Mouse (Mus musculus) naive thymus-derived CD4-positive, alpha-beta T cell, adult 2 months (primary cell): ENCODE measurements around the gene Tspan15.

Experiments
- DNase-seq: peaks from one replicate; pipeline ENCODE4 v3.0.0-alpha.2; 2011; ENCODE audit warnings: low read depth

Gene Tspan15

DNA sequence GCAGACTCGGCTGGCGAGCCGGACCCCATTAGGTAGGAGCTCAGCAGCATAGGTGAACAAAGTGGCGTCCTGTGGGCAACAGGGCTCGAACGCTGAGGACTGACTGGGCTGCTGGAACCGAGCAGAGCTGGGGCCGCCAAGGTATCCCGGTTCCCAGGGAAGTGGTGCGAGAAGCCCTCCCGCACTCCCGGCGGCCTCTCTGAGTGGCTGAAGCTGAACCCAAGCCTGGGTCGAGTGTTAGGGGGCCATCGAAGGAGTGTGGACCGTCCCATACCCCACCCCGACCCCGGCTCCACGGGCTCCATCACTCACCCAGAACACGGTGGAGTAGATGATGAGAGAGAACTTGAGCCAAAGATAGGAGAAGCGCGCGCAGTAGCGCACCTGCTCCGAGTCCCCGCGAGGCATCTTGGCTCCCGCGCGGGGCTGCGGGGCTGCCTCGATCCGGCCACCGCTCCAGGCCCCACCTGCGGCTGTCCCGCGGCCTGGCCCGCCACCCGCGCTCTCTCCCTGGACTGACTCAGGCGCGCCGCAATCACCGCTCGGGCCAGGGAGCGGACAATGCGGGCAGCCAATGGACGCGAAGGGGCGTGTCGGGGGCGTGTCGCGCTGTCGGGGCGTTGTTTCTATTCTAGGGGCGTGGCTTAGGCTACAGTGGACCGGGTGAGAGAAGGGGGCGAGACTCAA lies at the start of gene Tspan15:
TSS of gene Tspan15 (minus strand) at position 544 of the 687 bp plus-strand sequence.
- DNase-seq: peak; percentile 6

DNA sequence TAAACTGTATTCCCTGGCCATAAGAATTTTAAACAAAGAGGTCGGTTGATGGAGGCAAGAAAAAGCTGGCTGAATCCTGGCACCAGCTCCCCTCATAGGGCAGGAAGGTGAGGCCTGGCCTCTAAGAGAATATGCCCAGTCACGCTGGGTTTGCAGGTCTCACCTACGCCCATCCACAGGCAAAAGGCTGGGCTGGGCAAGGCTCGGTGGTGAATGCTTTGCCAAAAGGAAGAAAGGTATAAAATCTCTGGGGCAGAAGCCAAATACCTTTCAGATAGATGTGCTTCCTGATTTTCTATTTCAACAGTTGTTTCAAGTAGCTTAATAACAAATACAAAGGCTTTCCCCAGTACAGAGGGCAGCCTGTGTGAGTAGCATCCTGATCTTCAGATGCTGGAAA lies 48.6 kb upstream of the Tspan15 start:
- DNase-seq: no peak

- DNase-seq: no peak
Observed at GRCm38 (mm10) chr10:62279066-62279465, 48.0 kb upstream of the Tspan15 start.

DNA sequence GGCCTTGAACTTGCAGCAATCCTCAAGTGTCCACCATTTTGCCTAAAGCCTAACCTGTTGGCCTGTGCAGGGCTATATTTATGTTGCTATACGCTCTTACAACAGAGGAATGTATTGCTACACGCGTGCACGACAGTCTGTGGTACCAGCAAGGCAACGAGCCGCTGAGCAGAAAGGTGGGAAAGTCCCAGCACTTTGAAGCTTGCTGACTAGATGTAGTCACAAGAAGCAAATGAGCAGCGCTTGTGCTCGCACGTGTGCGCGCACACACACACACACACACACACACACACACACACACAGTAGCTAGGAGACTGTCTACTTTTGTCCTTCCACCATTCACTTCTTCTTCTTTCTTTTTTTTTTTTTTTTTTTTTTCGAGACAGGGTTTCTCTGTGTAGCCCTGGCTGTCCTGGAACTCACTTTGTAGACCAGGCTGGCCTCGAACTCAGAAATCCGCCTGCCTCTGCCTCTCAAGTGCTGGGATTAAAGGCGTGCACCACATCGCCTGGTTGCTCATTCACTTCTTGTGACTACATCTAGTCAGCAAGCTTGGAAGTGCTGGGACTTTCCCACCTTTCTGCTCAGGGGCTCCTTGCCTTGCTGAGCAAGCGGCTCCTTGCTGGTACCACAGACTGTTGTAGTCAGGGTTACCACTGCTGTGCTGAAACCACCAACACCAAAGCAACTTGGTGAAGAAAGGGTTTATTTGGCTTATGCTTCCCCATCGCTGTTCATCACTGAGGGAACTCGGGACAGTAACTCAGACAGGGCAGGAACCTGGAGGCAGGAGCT lies 46.6 kb upstream of the Tspan15 start:
- DNase-seq: peak; percentile 20

DNA sequence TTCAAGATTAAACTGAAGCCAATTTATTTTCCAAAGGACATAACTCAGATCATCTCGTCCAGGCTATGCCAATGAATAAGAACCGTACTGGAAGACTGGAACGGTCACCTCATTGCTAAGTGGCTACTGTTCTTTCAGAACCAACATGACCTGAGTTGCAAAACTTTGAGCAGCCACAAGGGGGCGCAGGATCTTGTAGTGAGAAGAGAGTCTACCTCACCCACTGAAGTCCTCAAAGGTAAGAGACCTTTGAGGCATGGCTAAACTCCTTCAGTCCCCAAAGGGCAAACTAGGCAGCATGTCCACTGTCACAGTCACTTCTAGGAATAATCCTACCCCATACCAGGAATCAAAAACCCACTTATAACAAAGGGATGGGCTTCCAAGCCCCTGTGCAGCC lies 44.2 kb upstream of the Tspan15 start:
- DNase-seq: peak; percentile 85

DNA sequence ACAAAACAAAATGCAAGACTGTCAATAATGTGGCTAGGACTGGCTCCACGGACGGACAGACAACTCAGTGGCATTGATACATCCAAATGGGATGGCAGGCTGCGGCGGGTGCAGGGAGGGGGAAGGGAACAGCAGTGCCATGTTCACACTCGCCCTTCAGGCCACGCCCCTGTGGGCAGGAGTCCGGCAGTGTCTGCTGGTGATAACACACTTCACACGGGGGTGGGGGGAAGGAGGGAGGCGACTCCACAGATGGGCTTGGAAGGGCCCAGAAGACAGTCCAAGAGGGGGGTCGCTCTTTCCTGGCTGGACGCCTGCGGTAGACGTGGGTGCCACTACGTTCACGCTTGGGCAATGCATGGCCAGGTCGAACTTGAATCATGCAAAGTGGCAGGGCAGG lies 38.2 kb upstream of the Tspan15 start:
- no peak for DNase-seq

- DNase-seq: no peak
Observed at GRCm38 (mm10) chr10:62264299-62264698, 33.2 kb upstream of the Tspan15 start.

- peak; percentile 82 for DNase-seq
Observed at GRCm38 (mm10) chr10:62261115-62261886, 30.2 kb upstream of the Tspan15 start.

GRCm38 (mm10) chr10:62258298-62258697 lies 27.2 kb upstream of the Tspan15 start:
- no peak for DNase-seq

- no peak for DNase-seq
Observed at GRCm38 (mm10) chr10:62252496-62253235, 21.6 kb upstream of the Tspan15 start.

DNA sequence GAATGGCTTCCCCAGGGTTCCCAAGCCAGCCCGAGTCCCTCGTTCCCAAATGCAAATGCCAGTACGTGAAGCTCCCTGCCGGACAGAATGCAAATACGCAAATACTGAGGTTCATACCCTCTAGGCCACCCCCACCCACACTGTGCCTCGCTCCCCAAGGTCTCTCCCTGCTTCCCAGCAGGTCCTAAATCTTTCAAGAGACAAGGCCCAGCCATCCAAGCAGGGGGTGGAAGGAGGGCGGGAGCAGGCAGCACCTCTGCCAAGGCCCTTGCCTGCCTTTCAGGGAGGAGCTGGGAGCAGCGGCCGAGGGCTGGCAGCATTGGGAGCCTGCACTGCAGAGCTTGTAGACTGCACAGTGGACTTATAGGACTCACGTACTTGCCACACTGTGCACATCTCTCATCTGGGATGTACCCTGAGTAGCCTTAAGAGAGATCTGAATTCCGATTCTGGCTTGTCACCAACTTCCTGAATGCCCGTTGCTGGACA lies 21.0 kb upstream of the Tspan15 start, which contains the start of gene Tacr2:
TSS of gene Tacr2 (plus strand) at position 439 of the 489 bp plus-strand sequence.
- DNase-seq: no peak

DNA sequence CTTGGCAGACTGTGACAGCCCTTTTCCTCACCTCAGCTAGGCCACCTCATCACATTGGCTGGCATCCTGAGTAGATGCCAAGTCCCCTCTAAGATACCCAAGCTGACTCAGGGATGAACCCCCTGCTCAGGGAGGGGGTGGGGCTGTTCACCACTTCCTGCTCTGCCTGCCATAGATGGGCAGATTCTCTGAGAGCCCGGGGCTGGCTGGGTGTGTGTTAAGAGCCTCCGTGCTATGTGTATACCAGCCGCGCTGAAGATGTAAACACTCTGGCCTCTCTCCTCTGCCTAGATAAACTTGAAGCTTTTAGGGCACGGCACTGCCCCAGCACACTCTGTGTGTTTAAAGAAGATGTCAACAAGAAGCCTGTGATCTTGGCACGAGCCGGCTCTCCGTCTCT lies 16.8 kb upstream of the Tspan15 start:
- no peak for DNase-seq

GRCm38 (mm10) chr10:62247156-62247555 lies 16.1 kb upstream of the Tspan15 start:
- DNase-seq: no peak

GRCm38 (mm10) chr10:62244067-62244466 lies 13.0 kb upstream of the Tspan15 start:
- DNase-seq: no peak

DNA sequence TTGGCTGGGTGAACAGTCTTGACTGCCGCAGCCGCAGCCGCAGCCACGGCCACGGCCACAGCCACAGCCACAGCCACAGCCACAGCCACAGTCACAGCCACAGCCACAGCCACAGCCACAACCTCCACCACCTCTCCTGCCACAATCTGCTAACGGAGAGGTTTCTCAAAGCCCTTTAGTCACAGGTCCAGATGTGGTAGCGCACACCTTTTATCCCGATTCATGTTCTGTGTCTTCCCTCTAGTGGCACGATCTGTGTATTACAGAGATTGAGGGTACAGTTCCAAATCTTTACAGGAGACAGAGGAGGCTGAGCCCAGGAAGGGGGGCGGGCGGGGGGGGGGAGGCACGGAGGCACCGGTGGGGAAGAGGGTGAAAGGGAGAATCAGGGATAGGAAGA lies 11.8 kb upstream of the Tspan15 start:
- DNase-seq: no peak

DNA sequence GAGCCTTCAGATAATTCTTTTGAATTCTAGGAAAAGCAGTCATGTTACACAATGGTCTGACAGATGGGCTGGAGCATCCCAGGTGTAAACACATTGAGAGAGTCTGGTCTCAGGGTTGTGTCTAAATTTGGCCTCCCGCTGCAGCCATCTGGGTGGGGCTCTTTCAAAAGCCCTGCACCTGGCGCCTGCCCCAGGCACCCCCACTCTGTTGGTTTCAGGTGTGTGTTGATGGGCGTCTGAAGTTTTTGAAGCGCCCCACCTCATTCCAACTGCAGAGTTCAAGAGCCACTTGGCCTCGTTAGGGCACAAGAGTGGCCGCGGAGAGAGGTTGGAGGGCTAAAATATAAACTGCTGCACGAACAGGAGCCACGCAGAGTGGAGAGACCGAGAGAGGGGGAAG lies 11.3 kb upstream of the Tspan15 start:
- no peak for DNase-seq

- DNase-seq: no peak
Observed at GRCm38 (mm10) chr10:62239270-62239669, 8.2 kb upstream of the Tspan15 start.

DNA sequence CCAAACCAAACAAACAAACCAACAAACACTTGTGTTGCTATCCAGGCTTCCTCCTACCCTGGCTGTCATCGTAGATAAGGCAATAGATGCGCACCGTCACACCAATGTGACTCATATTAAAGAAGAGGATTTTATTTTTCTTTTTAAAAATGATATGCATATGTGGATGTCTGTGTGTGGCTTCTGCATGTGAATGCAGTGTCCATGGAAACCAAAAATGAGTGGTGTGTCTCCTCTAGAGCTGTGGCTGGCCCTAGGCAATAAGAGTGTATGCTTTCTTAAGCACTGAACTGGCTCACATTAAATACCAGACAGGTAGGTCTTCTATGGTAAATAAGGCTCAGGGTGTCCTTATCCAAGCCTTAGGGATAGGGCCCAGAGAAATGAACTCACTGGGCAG lies 7.6 kb upstream of the Tspan15 start:
- DNase-seq: no peak

GRCm38 (mm10) chr10:62237205-62237604 lies 6.2 kb upstream of the Tspan15 start:
- DNase-seq: no peak

- DNase-seq: no peak
Observed at GRCm38 (mm10) chr10:62236165-62236564, 5.1 kb upstream of the Tspan15 start.

GRCm38 (mm10) chr10:62231811-62232210 lies 760 bp upstream of the Tspan15 start:
- DNase-seq: no peak

DNA sequence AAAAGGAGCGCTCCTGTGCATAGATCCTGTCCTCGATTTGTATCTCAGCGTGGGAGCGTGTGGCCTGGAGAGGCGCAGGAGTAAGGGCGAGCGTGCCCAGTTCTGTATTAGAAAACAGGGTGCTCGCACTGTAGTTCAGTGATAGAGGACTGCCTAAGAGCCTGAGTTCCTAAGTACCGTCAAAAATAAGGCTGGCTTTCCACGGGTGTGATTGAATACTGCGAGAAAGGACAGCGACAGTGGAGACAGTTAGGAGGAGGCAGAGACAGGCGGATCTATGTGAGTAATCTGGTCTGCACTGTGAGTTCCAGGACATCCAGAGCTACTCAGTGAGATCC lies 313 bp upstream of the Tspan15 start:
- DNase-seq: no peak
